Mouse (Mus musculus): ENCODE results near the gene Dock10.

Dock10 gene

GRCm38 (mm10) chr1:80727403-80727802 lies 30.9 kb downstream of the Dock10 start:
- no peak for DNase-seq

GRCm38 (mm10) chr1:80722647-80723046 lies 35.7 kb downstream of the Dock10 start:
- peak in 1 of 2 experiments; percentile 21 for DNase-seq

GRCm38 (mm10) chr1:80722001-80722400 lies 36.3 kb downstream of the Dock10 start:
- no peak for DNase-seq

GRCm38 (mm10) chr1:80721181-80721580 lies 37.1 kb downstream of the Dock10 start:
- no peak for DNase-seq

- DNase-seq, result no peak
Observed at GRCm38 (mm10) chr1:80720146-80720545, 38.2 kb downstream of the Dock10 start.

GRCm38 (mm10) chr1:80719436-80719835 lies 38.9 kb downstream of the Dock10 start:
- DNase-seq, result no peak

GRCm38 (mm10) chr1:80718666-80719065 lies 39.7 kb downstream of the Dock10 start:
- DNase-seq, result no peak

- no peak for DNase-seq
Observed at GRCm38 (mm10) chr1:80715917-80716316, 42.4 kb downstream of the Dock10 start.

GRCm38 (mm10) chr1:80713920-80714319 lies 44.4 kb downstream of the Dock10 start:
- DNase-seq, result no peak

GRCm38 (mm10) chr1:80710607-80711261 lies 47.6 kb downstream of the Dock10 start:
- no peak for DNase-seq

GRCm38 (mm10) chr1:80710097-80710541 lies 48.2 kb downstream of the Dock10 start:
- DNase-seq, result no peak

- DNase-seq, result no peak
Observed at GRCm38 (mm10) chr1:80709299-80709698, 49.0 kb downstream of the Dock10 start.

GRCm38 (mm10) chr1:80703279-80703678 lies 55.0 kb downstream of the Dock10 start:
- no peak for DNase-seq

- no peak for DNase-seq
Observed at GRCm38 (mm10) chr1:80676004-80676673, 82.2 kb downstream of the Dock10 start.

GRCm38 (mm10) chr1:80671730-80672129 lies 86.6 kb downstream of the Dock10 start:
- DNase-seq, result no peak

GRCm38 (mm10) chr1:80671056-80671455 lies 87.3 kb downstream of the Dock10 start:
- DNase-seq, result no peak

GRCm38 (mm10) chr1:80670387-80670786 lies 87.9 kb downstream of the Dock10 start:
- no peak for DNase-seq

GRCm38 (mm10) chr1:80665761-80666160 lies 92.6 kb downstream of the Dock10 start:
- no peak for DNase-seq

GRCm38 (mm10) chr1:80665161-80665560 lies 93.2 kb downstream of the Dock10 start:
- peak in 1 of 2 experiments; percentile 2 for DNase-seq

GRCm38 (mm10) chr1:80661506-80662402 lies 96.6 kb downstream of the Dock10 start:
- DNase-seq, result no peak

- no peak for DNase-seq
Observed at GRCm38 (mm10) chr1:80659465-80660245, 98.7 kb downstream of the Dock10 start.

- peak in 1 of 2 experiments; percentile 12 for DNase-seq
Observed at GRCm38 (mm10) chr1:80656389-80656788, 101.9 kb downstream of the Dock10 start.

- DNase-seq, result no peak
Observed at GRCm38 (mm10) chr1:80655854-80656253, 102.5 kb downstream of the Dock10 start.

Data from kidney, adult 8-10 months (tissue).